Mouse (Mus musculus): ENCODE results near the gene Dmrtc2.
"Not testable (repeated sequence)": the region's sequence is repeated elsewhere in the genome, so short reads cannot be mapped to it uniquely, and the experiment has no call there.

The Dmrtc2 gene

DNA sequence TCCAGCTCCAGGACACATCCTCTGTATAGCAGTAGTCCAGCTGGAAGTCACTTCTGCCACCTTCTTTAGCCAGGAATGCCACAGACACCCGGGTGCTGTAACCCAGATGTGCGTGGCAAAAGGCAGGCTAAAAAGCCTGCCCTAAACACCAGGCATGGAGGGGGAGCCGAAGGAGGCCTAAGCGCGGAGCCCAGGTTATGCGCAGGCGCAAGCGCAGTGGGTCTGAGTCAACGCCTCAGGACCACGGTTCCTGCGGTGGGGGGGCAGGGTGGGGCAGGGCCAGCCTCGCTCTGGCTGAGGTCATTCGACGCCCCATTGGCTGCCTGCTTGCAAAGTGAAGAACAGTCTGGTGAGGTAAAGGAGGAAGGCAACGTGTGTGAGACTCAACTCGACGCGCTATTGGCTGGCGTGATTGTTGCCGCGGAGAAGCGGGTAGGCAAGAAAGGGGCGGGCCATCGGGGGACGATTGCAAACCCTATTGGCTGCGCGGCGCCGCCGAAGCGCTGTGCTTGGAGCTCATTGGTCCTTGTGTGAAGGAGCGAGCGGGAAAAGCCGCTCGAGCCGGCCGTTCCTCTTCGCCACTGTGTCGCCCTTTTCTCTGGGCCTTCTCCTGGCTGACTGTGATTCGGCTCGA is at the start of gene Dmrtc2, which contains the start of gene Lypd4:
Gene Dmrtc2 (plus strand): TSS at position 526 of the 634 bp plus-strand sequence.
Gene Lypd4 (minus strand): TSS at position 410 of the 634 bp plus-strand sequence.
- DNase-seq (ENCODE audit: extremely low read depth, insufficient read length, low spot score): no peak

GRCm38 (mm10) chr7:24824452-24824851 is 45.4 kb upstream of the Dmrtc2 start:
- DNase-seq (ENCODE audit: extremely low read depth, insufficient read length, low spot score): no peak

DNA sequence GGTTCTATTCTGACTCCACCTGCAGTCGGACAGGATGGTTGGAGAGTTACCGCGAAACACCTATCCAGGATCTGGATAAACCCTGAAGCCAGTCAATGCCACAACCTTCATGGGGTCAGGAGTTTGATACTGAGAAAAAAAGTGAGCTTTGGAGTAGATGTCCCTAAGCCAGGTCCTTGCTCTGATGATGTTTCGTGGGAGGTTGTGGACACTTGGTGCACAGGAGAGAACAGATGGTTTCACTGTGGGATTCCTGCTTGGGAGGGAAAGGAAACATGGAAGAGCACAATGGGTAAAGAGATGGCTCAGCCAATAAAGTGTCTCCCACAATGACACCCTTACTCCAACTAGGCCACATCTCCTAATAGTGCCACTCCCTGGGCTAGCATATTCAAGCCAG is 42.7 kb upstream of the Dmrtc2 start:
- no peak for DNase-seq (ENCODE audit: extremely low read depth, insufficient read length, low spot score)

- not testable (repeated sequence) for DNase-seq (ENCODE audit: extremely low read depth, insufficient read length, low spot score)
Observed at GRCm38 (mm10) chr7:24838732-24839409, 31.0 kb upstream of the Dmrtc2 start.

GRCm38 (mm10) chr7:24839410-24839808 is 30.4 kb upstream of the Dmrtc2 start:
- no peak for DNase-seq (ENCODE audit: extremely low read depth, insufficient read length, low spot score)

DNA sequence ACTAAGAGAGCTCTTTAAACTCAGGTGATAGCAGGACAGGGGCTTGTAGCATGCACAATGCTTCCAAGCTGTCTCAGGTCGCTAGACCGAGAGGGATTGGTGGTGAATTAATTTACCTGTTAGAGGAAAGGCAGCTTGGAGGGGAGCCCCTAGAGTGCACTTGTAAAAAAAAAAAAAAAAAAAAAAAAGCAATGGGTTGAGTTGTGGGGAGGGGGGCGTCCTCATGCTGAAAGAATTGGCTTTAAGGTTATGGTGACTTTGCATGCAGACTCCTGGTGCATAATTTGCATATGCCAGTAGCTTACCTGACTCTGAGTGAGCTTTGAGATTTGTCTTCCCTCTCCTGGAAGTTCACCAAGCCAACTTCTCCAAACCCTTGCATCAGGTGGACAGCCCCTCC is 29.5 kb upstream of the Dmrtc2 start:
- no peak for DNase-seq (ENCODE audit: extremely low read depth, insufficient read length, low spot score)

DNA sequence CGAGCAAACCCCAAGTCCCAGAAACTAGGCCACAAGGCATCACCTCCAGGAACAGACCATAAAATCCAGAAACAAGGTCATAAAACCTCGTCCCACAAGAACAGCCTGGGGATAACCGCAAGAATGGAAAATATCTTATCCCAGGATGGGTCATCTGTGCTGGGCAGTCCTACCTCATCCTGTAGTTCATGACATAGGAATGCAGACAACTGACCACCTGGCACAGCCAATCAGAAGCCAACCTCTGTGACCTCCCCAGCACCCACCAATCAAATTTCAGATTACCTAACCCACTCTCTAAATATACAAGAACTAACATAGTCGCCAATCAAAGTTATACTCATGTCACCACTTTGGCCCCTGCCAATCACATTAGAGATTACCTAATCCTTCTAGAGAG is 28.8 kb upstream of the Dmrtc2 start:
- peak; percentile 27 for DNase-seq (ENCODE audit: extremely low read depth, insufficient read length, low spot score)

DNA sequence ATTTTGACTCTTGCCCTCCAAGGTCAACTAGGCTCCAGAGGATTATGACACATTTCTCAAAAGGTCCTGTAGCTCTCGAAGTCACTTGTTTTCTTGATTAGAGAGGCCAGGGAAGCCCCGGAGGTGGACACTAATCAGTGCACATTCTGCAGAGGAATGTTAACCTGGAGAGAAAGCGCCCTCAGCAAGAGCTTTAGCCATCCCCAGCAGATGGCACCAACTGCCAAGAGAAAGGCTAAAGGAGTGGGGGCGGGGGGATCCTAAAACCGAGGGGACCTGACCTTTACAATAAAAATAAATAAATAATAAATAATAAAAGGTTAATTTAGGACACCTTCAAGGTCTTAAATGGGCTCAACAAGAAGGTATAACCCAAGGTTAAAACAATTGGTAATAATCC is 25.7 kb upstream of the Dmrtc2 start:
- DNase-seq (ENCODE audit: extremely low read depth, insufficient read length, low spot score): no peak

GRCm38 (mm10) chr7:24845181-24845580 is 24.7 kb upstream of the Dmrtc2 start:
- DNase-seq (ENCODE audit: extremely low read depth, insufficient read length, low spot score): no peak

- DNase-seq (ENCODE audit: extremely low read depth, insufficient read length, low spot score): no peak
Observed at GRCm38 (mm10) chr7:24845713-24846112, 24.1 kb upstream of the Dmrtc2 start.

GRCm38 (mm10) chr7:24846576-24846975 is 23.3 kb upstream of the Dmrtc2 start:
- DNase-seq (ENCODE audit: extremely low read depth, insufficient read length, low spot score): not testable (repeated sequence)

GRCm38 (mm10) chr7:24850162-24850561 is 19.7 kb upstream of the Dmrtc2 start:
- DNase-seq (ENCODE audit: extremely low read depth, insufficient read length, low spot score): no peak

DNA sequence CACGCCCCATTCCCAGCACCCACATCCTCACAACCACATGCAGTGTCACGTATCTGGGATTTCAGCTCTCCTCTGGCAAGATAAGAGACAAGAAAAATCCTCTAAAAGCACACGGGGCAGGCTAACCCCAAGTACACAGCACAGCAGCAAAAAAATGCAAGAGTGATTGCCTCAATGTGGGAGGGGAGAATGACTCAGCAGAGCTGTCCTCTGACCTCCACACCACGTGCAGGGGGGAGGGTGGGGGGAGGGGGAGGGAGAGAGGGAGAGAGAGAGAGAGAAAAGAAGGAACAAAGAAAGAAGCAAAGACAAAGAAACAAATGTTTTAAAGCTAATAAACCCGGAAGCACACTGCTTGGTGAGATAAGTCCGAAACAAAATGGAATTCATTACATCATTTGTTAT is 19.0 kb upstream of the Dmrtc2 start:
- peak; percentile 50 for DNase-seq (ENCODE audit: extremely low read depth, insufficient read length, low spot score)

DNA sequence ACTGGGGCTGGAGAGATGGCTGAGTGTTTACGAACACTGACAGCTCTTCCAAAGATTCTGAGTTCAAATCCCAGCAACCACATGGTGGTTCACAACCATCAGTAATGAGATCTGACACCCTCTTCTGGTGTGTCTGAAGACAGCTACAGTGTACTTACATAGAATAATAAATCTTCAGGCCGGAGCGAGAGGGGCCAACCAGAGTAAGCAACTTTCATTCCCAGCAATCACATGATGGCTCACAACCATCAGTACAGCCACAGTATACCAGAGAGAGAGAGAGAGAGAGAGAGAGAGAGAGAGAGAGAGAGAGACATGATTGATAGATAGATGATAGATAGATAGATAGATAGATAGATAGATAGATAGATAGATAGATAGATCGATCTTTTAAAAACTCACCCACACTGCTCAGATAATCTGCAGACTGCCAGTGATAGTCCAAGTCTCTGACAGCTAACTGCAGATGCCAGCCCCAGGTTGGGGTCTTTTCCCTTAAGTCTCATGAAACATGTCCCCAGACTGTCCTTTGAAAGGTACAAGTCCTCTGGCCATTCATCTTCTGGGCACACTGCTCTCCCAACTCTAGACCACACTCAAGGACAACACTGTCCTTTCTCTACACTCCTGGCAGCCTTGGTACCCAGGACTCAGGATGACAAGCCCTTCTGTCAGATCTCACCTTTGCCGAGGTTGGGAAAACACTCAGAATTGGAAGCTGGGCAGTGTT is 18.1 kb upstream of the Dmrtc2 start:
- DNase-seq (ENCODE audit: extremely low read depth, insufficient read length, low spot score): no peak

DNA sequence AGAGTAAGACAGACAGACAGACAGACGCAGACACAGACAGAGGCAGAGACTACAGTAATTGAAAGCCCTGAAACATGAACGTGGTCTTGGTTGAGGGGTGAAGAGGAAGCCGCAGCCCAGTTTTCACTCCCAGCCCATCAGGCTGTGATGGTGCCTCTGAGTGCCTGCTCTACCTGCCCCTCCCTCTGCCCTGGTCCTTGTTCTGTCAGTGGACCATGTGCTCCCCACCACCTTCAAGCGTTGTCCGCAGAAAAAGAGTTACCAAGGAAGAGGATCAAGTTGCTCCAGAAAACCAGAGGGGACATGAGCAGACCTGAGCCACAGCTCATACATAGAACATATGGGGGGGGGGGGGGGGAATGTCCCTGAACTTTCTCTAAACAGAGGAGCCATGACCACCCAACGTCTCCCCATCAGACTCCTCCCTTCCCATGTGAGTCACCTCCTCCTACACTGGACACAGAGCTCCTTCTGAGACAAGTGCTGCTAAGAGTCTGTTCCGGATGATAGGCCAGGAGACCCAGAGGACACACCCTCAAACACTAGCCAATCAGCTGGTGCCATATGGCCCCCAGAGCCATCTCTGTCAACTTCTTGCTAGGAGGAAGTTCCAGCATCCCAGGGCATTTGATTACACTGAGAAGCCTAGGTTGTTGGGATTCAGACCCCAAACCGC is 17.2 kb upstream of the Dmrtc2 start:
- no peak for DNase-seq (ENCODE audit: extremely low read depth, insufficient read length, low spot score)

DNA sequence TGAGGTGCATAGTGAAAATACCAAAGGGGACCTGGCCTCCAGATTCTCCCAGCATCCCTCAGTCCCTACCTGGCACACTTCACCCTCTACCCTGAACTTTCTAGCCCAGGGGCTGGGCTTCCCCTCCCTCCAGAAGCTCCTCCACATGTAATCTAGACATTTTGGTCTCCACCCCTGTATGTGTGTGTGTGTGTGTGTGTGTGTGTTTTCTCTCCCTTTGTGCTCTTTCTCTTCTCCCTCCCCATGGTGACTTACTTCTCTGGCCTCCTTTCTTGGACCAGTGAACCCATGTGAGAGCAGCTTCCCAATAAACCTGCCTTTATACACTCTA is 16.7 kb upstream of the Dmrtc2 start:
- no peak for DNase-seq (ENCODE audit: extremely low read depth, insufficient read length, low spot score)

- DNase-seq (ENCODE audit: extremely low read depth, insufficient read length, low spot score): no peak
Observed at GRCm38 (mm10) chr7:24853695-24854094, 16.2 kb upstream of the Dmrtc2 start.

- no peak for DNase-seq (ENCODE audit: extremely low read depth, insufficient read length, low spot score)
Observed at GRCm38 (mm10) chr7:24856460-24857120, 13.3 kb upstream of the Dmrtc2 start.

DNA sequence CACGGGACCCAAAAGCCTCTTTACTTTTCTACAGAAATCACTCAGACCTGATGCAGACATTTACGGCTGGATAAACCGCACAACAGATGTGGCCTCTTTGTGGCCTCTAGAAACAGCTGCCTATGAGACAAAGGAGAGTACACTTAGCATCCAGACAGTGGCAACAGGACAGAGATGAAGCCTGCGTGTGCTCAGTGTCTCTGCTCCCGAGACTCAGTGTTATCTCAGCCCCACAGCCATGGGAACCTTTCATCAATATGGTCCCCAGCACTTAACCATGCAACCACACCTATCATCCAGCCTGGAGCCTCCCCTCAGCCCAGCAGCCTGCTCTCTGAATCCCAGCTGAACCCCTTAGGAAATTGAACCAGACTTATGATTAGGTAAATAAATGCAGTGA is 10.6 kb upstream of the Dmrtc2 start:
- DNase-seq (ENCODE audit: extremely low read depth, insufficient read length, low spot score): no peak

DNA sequence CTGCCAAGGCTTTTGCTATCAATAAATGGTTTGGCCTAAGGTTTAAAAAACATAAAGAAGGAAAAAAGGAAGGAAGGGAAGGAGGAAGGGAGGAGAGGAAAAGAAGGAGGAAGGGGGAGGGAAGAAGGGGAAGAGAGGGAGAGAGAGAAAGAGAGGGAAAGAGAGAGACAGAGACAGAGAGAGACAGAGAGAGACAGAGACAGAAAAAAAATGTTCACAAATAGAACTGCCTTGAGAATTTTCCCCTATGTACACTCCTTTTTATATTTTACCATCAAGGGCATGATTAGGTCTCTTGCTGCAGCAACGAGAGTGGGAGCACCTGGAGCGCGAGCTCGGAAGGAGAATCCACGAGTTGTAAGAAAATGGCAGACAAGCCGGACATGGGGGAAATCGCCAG is 7.9 kb upstream of the Dmrtc2 start, which contains the start of gene Gm9844:
Gene Gm9844 (plus strand): TSS at position 301 of the 400 bp plus-strand sequence.
- DNase-seq (ENCODE audit: extremely low read depth, insufficient read length, low spot score): no peak

DNA sequence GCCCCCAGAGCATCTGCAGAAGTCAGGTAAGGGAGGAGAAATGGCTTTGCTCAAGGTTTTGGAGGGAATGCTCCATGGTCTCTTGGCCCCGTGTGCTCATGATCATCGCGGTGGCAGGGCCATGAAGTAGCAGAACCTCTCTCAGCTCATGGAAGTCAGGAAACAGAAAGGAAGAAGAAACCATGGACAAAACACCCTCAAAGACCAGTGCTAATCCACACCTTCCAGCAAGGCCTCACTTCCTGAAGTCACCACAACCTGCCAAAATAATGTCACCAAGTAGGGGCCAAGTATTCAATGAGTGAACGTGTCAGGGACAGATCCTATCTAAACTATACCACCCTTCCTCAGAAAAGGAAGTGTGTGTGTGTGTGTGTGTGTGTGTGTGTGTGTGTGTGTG is 7.0 kb upstream of the Dmrtc2 start:
- DNase-seq (ENCODE audit: extremely low read depth, insufficient read length, low spot score): no peak
